Mouse (Mus musculus): ENCODE measurements around the gene D1Ertd622e.

D1Ertd622e gene

DNA sequence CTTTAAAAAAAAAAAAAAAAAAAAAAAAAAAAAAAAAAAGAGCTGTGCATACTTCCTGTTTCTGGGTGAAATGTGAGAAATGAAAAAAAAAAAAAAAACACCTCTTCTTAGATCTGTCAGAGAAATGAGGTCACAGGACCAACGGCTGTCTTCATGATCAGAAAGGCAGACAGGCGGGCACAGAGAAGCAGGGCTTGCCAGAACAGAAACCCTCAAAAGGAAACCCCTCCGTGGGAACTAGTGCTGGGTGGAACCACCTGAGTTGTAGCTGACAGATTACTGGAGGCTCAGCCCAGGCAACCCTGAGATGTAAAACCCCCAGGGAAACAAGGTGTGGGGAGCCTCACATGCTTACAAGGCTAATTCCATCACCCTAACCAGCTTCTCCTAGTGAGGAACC is 81.6 kb downstream of the D1Ertd622e start:
- peak; percentile 94 for DNase-seq (ENCODE audit: low spot score)

DNA sequence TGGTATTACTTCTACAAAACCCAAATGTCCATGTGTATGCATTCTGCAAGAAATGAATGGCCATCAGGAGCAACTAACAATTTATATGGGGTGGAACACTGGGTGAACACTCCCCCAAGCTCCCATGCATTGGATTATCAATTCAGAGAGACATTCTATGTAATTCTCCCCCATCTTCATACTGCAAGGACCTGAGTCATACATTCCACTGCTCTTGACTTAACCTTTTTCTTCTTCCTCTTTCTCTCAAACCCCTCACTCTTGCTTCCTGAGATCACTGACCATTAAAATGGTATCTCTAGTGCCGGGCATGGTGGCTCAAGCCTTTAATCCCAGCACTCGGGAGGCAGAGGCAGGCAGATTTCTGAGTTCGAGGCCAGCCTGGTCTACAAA is 83.9 kb downstream of the D1Ertd622e start:
- DNase-seq (ENCODE audit: low spot score), result no peak

DNA sequence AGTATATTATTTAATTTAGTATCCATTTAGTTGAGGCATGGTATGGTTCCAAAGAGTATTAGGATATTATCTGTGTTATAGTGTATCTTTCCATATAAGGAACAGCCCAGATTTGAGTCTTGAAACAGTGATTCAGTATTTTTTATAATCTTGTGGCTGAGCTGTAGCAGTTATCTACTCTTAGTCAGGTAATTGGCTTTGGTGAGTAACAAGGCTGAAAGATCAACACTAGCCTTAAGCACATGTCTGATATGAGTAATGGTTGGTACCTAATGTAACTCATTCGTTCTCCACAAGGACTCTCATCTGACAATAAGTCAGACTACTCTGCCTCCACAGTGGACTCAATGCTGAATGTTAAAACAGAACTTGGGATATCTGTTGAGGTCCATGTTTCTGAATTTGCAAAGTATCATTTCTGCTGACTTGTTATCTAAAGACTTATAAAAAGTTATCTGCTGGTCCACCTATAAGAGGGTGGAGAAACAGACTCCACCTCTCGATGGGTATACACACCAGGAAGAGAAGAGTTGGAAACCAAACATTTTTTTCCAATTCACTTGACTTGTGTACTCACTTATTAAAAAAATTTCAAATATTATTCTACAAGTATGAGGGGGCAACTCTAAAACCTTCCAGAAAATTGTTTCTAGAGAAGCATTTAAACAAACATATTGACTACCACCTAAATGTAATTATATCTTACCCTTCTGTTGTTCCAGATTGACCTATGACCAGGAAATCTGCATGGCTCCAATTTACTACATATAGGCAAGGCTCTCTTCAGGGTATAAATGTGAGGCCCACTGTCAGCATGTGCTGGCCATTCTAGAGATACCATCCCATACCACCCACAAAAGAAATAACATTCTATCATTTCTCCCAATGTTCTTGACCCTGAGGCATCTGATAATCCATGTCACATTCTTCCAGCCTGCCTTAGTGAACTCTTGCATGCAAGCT is 84.5 kb downstream of the D1Ertd622e start:
- DNase-seq (ENCODE audit: low spot score), result no peak

DNA sequence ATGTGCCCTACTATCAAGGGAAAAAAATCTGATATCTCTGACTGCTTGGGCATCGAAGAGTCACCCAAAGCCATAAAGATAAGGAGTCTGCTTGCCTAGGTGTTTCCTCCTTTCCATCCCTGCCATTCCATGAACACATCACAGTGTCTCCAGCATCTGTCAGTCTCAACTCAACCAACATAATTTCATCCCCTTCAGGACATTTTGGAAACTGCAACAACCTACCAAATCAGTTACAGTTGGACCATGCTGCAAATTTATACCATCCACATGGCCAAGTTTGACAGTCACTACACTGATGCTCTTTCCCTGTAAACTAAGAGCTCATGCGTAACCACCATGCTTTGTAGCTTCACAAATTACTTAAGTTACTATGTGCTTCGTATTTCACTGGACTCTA is 85.3 kb downstream of the D1Ertd622e start:
- no peak for DNase-seq (ENCODE audit: low spot score)

DNA sequence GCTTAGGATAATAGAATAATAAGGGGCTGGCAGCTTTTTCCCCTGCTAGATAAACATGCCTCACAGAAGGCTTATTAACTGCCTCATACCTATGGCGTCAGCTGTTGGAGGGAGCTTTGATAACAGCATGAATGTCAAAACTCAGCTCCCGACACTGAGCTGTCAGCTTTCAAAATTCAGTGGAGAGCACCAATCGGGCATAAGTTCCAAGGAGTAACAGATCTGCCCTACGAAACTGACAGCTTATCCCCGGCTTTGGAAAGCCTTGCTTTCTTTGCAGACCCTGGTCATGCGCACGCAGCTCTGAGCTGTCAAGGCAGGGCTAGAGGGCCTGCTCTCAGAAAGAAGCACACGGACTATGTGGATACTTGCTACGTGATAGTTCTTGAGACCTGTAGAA is 91.1 kb downstream of the D1Ertd622e start:
- DNase-seq (ENCODE audit: low spot score), result no peak

DNA sequence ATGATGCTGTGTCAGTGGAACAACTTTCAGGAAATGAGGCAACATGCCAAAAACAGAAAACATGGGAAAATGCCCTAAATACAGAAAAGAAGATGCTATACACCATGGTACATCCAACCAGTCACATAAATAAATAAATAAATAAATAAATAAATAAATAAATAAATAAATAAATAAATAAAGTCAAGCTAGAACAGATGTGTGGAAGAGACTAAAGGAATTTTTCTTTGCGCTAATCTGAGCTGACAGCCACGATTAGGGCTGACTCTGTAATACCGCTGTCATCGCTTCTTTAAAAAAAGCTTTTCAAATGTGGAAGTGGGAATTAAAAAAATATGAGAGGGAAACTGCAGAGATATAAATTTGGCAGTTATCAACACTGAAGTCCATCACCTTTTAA is 93.9 kb downstream of the D1Ertd622e start:
- DNase-seq (ENCODE audit: low spot score), result no peak

DNA sequence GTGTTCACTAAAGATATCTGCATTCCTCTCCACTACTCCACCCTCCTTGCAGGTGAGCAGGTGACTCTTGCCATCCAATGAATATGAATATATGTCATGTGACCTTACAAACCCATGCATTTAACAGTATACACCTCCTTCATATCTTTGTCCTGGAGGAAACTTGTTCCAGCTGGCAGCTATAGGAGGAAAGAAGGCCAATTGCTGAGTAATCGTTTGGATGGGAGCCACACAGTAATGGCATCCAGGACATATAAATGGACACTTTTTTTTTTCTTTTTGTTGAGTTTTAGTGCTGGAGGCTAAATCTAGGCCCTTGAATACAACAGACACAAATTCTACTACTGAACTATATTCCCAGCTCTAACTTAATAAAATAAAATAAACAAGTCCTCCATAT is 97.2 kb downstream of the D1Ertd622e start:
- DNase-seq (ENCODE audit: low spot score), result no peak

DNA sequence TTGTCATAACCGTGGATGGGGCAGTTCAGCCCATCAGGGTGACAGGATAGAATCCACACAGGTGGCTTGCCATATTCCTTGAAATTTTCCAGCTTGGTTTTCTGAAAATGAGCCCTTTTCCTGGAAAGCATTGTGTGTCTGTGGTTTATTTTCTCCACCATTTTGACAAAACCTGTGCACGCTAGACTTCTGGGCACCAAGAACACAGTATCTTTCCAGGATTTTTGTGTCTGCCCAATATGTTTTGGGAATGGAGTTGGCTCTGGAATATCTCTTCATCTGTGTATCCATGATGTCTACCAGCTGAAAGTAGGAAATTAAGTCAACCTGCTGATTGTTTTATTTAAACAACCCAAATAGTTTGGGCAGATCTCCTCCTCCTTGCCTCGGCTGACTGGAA is 99.0 kb downstream of the D1Ertd622e start:
- no peak for DNase-seq (ENCODE audit: low spot score)

Measured in T-cell, adult 2 months (primary cell).